Mouse (Mus musculus): ENCODE results near the gene Meis2. TPM values are rescaled to one million over a fixed set of nuclear protein-coding genes. Genes with fewer than 3 reads are reported as not detected.

Gene Meis2
- polyA plus RNA-seq, 1 experiment from 2014 or later: 13.1 TPM

DNA sequence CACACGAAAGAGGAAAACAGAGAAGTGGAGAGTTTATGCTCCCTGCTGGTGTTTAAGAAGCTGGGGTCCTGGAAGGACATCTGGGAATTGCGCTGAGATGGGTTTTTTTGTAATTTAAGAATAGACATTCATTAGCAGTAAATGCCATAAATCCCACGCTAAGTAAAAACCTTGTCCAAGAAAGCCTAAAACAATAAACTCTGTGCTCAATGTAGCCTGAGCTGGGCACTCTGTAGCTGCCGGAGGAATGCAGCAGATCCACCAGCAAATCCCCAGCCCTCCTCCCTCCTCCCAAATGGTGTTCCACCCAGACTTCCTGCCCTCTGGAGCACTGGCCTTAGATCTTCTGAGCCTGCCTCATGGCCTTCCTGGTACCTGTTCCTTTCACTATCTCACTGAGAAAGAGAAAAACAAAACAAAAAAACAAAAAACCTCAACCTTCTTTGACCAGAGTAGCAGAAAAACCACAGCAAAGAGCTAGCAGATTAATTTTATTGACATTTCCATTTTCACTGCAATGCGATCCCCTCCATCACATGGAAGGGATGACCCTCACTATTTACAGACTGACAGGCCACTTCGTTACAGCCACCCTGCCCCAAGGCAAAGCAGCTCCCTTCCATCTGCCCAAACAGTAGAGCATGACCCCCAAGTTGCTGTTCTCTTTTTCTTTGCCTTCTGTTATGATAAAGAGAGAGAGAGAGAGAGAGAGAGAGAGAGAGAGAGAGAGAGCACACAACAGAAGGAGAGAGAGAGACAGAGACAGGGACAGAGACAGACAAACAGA is 64.1 kb downstream of the Meis2 start:
- 43% methylated on average over 6 of the region's 6 CpGs for WGBS
- H3K36me3 ChIP-seq (ENCODE audit: control insufficient read depth, insufficient read depth): peaks cover 4% of the 10 kb centered on the region; the same call in 1 of the 2 replicates
- H3K27ac ChIP-seq (ENCODE audit: low read depth, low read length): no peak overlapping the region

DNA sequence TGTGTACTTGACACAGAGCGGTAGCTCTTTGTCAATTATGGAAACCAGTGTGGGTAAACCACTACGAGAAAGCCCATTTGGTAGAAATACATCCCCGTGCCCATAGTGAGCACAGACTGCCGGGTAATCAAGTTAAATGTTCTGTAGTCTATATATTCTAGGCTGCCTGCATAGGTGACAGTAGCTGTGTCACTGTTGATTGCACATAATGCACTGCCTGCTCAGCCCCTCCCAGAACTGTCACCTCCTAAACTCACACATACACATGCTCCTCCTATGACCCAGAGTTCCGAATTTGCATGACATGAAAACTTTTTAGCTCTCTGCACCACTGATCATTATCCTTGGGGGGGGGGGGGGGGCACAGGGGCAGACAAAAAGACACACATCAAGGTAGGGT is 65.1 kb downstream of the Meis2 start:
- Histone ChIP-seq H3K27me3 (replicated peaks; ENCODE audit: control insufficient read depth, insufficient read depth, low read length) (no peaks in the 10 kb centered on the region), H3K27ac (ENCODE audit: low read depth, low read length) (no peak overlapping the region), H3K4me2 (replicated peaks; ENCODE audit: low read depth) (no peak overlapping the region), H3K36me3 (ENCODE audit: control insufficient read depth, insufficient read depth) (peaks cover 4% of the 10 kb centered on the region; the same call in 1 of the 2 replicates), H3K9me3 (ENCODE audit: control insufficient read depth) (no peaks in the 10 kb centered on the region), H3K4me1 (replicated peaks; ENCODE audit: control insufficient read depth, insufficient read depth, low read length) (no peaks in the 10 kb centered on the region), H3K9ac (ENCODE audit: low read depth, low read length) (no peak overlapping the region), H3K4me3 (ENCODE audit: low read depth, low read length) (no peak overlapping the region)
- no peak for ATAC-seq
- no peak for TF ChIP-seq CTCF (IDR thresholded peaks at IDR 0.05; ENCODE audit: low read depth)
- WGBS: 95% methylated on average over 5 of the region's 5 CpGs

More for the DNA sequence above, 64.1 kb downstream of the Meis2 start:
- no peak for ATAC-seq
- Histone ChIP-seq H3K27me3 (replicated peaks; ENCODE audit: control insufficient read depth, insufficient read depth, low read length) (no peaks in the 10 kb centered on the region), H3K4me3 (ENCODE audit: low read depth, low read length) (no peak overlapping the region), H3K4me2 (replicated peaks; ENCODE audit: low read depth) (no peak overlapping the region), H3K9me3 (ENCODE audit: control insufficient read depth) (no peaks in the 10 kb centered on the region), H3K4me1 (replicated peaks; ENCODE audit: control insufficient read depth, insufficient read depth, low read length) (no peaks in the 10 kb centered on the region), H3K9ac (ENCODE audit: low read depth, low read length) (no peak overlapping the region)
- TF ChIP-seq CTCF (IDR thresholded peaks at IDR 0.05; ENCODE audit: low read depth): no peak

DNA sequence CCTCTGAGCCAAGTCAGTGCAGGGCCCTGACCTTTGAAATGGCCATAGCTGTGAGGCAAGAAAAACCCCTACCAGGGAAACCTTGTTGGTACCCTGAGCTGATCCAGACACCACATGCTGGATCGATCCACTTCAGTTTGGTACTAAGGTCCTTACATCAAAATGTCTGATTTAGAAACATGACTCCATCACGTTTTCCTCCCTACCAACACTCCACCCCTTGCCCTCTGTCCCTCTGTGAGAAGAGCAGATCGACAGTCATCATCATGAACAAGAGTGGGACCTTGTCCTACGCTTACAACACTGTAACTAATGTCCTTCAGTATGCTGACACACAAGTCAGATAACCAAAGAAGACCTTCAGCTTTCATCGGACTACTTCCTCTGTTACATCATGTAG is 66.8 kb downstream of the Meis2 start:
- Histone ChIP-seq H3K4me2 (replicated peaks; ENCODE audit: low read depth) (no peak overlapping the region), H3K4me1 (replicated peaks; ENCODE audit: control insufficient read depth, insufficient read depth, low read length) (no peaks in the 10 kb centered on the region), H3K9me3 (ENCODE audit: control insufficient read depth) (no peaks in the 10 kb centered on the region), H3K36me3 (ENCODE audit: control insufficient read depth, insufficient read depth) (peaks cover 4% of the 10 kb centered on the region; the same call in 1 of the 2 replicates), H3K27me3 (replicated peaks; ENCODE audit: control insufficient read depth, insufficient read depth, low read length) (no peaks in the 10 kb centered on the region), H3K27ac (ENCODE audit: low read depth, low read length) (no peak overlapping the region), H3K4me3 (ENCODE audit: low read depth, low read length) (no peak overlapping the region), H3K9ac (ENCODE audit: low read depth, low read length) (no peak overlapping the region)
- TF ChIP-seq CTCF (IDR thresholded peaks at IDR 0.05; ENCODE audit: low read depth): no peak
- 75% methylated on average over 5 of the region's 5 CpGs for WGBS
- peak; percentile 56; the same call in 1 of the 2 replicates for ATAC-seq

DNA sequence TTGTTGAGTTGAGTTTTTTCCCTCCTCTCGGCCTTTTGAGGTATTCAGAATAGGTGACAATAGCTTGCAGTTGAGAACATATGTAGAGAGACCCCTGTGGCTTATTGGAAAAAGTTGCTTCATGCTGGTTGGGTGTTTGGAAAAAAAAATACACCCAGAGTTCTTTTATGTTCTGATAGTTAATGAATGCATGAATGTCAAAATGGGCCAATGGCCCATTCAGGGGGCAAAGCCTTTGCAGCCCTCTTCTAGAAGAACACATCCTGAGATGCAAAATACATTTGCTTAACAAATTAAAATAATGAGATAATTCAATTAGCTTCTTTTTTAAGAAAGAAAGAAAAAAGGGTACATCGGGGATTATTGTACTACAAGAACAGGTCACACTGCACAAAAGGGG is 69.2 kb downstream of the Meis2 start:
- 84% methylated on average over 2 of the region's 2 CpGs for WGBS
- Histone ChIP-seq H3K27me3 (replicated peaks; ENCODE audit: control insufficient read depth, insufficient read depth, low read length) (no peaks in the 10 kb centered on the region), H3K36me3 (ENCODE audit: control insufficient read depth, insufficient read depth) (peaks cover 4% of the 10 kb centered on the region; the same call in 1 of the 2 replicates), H3K4me1 (replicated peaks; ENCODE audit: control insufficient read depth, insufficient read depth, low read length) (no peaks in the 10 kb centered on the region), H3K9me3 (ENCODE audit: control insufficient read depth) (no peaks in the 10 kb centered on the region), H3K9ac (ENCODE audit: low read depth, low read length) (no peak overlapping the region), H3K4me2 (replicated peaks; ENCODE audit: low read depth) (no peak overlapping the region), H3K4me3 (ENCODE audit: low read depth, low read length) (no peak overlapping the region), H3K27ac (ENCODE audit: low read depth, low read length) (no peak overlapping the region)
- ATAC-seq: no peak
- TF ChIP-seq CTCF (IDR thresholded peaks at IDR 0.05; ENCODE audit: low read depth): no peak

DNA sequence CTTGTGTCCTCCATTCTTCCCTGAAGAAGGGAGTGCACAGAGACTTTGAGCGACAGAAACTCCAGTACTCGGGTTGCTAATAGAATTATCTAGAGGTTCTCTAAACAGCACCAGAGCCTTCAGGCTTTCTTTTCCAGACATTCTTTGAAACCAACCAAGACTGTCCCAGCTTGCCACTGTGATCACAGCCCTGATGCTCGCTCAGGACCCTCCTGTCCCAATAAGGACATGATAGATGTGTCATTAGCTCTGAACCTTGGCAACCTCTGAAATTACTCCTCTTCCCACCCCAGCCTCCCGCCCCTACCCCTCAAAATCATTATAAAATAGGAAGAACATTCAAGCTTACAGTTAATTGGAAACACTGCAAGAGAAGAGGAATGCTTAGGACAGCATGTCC is 71.8 kb downstream of the Meis2 start:
- no peaks in the 10 kb centered on the region for H3K9me3 ChIP-seq (ENCODE audit: control insufficient read depth)
- no peak overlapping the region for H3K4me3 ChIP-seq (ENCODE audit: low read depth, low read length)
- H3K27me3 ChIP-seq (replicated peaks; ENCODE audit: control insufficient read depth, insufficient read depth, low read length): no peaks in the 10 kb centered on the region
- TF ChIP-seq CTCF (IDR thresholded peaks at IDR 0.05; ENCODE audit: low read depth): no peak
- H3K9ac ChIP-seq (ENCODE audit: low read depth, low read length): no peak overlapping the region
- WGBS: 85% methylated on average over 4 of the region's 4 CpGs
- H3K4me1 ChIP-seq (replicated peaks; ENCODE audit: control insufficient read depth, insufficient read depth, low read length): no peaks in the 10 kb centered on the region
- no peak overlapping the region for H3K27ac ChIP-seq (ENCODE audit: low read depth, low read length)
- no peaks in the 10 kb centered on the region for H3K36me3 ChIP-seq (ENCODE audit: control insufficient read depth, insufficient read depth)
- no peak overlapping the region for H3K4me2 ChIP-seq (replicated peaks; ENCODE audit: low read depth)
- no peak for ATAC-seq

DNA sequence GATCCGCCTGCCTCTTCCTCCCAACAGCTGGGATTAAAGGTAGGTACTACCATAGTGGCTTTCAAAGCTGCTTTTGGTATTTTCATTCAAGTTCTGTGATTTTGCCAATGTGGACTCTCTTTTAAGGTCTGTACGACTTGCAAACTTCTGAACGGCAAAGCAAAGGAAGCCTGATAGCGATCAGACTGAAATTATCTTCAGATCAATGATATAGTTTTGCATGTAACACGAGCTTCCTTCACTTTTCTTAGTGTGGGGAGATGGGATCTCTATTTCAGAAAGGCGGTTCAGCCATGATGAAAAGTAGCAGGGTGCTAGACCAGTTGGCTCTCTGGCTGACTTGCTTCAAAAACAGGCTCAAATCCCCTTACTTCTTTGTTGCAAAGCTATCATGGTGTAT is 76.4 kb downstream of the Meis2 start:
- no peaks in the 10 kb centered on the region for H3K27me3 ChIP-seq (replicated peaks; ENCODE audit: control insufficient read depth, insufficient read depth, low read length)
- 91% methylated on average over 6 of the region's 6 CpGs for WGBS
- no peak overlapping the region for H3K4me3 ChIP-seq (ENCODE audit: low read depth, low read length)
- H3K27ac ChIP-seq (ENCODE audit: low read depth, low read length): no peak overlapping the region
- ATAC-seq: no peak
- H3K4me1 ChIP-seq (replicated peaks; ENCODE audit: control insufficient read depth, insufficient read depth, low read length): no peaks in the 10 kb centered on the region
- no peak overlapping the region for H3K4me2 ChIP-seq (replicated peaks; ENCODE audit: low read depth)
- no peaks in the 10 kb centered on the region for H3K36me3 ChIP-seq (ENCODE audit: control insufficient read depth, insufficient read depth)
- no peaks in the 10 kb centered on the region for H3K9me3 ChIP-seq (ENCODE audit: control insufficient read depth)
- no peak for TF ChIP-seq CTCF (IDR thresholded peaks at IDR 0.05; ENCODE audit: low read depth)
- H3K9ac ChIP-seq (ENCODE audit: low read depth, low read length): no peak overlapping the region
